Comparison of ENCODE assay signal across 32 mouse cellular contexts in the genomic region with DNA sequence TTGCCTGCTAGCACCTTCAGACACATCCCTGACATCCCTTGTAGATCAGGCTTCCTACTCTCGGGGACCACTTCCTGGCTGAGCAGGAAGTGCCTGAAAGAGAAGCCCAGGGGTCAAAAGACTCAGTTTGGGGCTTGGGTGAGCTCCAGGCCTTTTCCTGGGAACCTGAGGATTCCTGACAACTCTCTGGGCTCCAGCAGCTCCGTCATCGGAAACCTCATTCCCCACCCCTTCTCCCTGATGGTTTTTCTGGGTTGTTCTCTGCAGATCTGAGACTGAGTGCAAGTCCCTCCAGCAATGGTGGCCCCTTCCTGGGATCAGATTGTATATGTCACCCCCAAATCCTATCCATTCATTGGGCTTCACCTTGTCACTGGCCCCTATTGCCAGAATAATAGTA.
"Had no signal": no experiment of that assay in that cellular context is flagged by ENCODE, and none has a peak within 500 bp of the region (broad histone marks: within the 10 kb centered on the region; RNA-seq: fewer than 3 reads in every experiment).

No protein-coding gene starts in this region.

- H3K27me3 ChIP-seq: limb, embryonic 12.5 days; limb, embryonic 13.5 days; limb, embryonic 15.5 days; liver, embryonic 12.5 days; liver, embryonic 13.5 days; liver, embryonic 15.5 days; lung, embryonic 15.5 days; megakaryocyte, embryonic 14.5 days; midbrain, embryonic 12.5 days; midbrain, embryonic 13.5 days; midbrain, embryonic 15.5 days; neural tube, embryonic 12.5 days had no signal

- H3K4me2 ChIP-seq: limb, embryonic 12.5 days; limb, embryonic 13.5 days; limb, embryonic 15.5 days; liver, embryonic 11.5 days; liver, embryonic 12.5 days; liver, embryonic 13.5 days; liver, embryonic 15.5 days; lung, embryonic 14.5 days; lung, embryonic 15.5 days; midbrain, embryonic 11.5 days; midbrain, embryonic 12.5 days; midbrain, embryonic 13.5 days; midbrain, embryonic 15.5 days; neural tube, embryonic 12.5 days had no signal

- H3K9me3 ChIP-seq: limb, embryonic 10.5 days; limb, embryonic 12.5 days; limb, embryonic 13.5 days; limb, embryonic 15.5 days; liver, embryonic 12.5 days; liver, embryonic 13.5 days; liver, embryonic 15.5 days; lung, embryonic 15.5 days; midbrain, embryonic 10.5 days; midbrain, embryonic 12.5 days; midbrain, embryonic 13.5 days; midbrain, embryonic 15.5 days; neural tube, embryonic 12.5 days had no signal

- H3K27ac ChIP-seq: limb, embryonic 10.5 days; limb, embryonic 12.5 days; limb, embryonic 13.5 days; limb, embryonic 15.5 days; liver, embryonic 12.5 days; liver, embryonic 13.5 days; liver, embryonic 14.5 days; liver, embryonic 15.5 days; lung, embryonic 15.5 days; macrophage; midbrain, embryonic 10.5 days; midbrain, embryonic 12.5 days; midbrain, embryonic 13.5 days; midbrain, embryonic 15.5 days; neural tube, embryonic 12.5 days had no signal

- H3K36me3 ChIP-seq: limb, embryonic 10.5 days; limb, embryonic 12.5 days; limb, embryonic 13.5 days; limb, embryonic 15.5 days; liver, embryonic 12.5 days; liver, embryonic 13.5 days; liver, embryonic 15.5 days; lung, embryonic 15.5 days; midbrain, embryonic 10.5 days; midbrain, embryonic 12.5 days; midbrain, embryonic 13.5 days; midbrain, embryonic 15.5 days; neural tube, embryonic 12.5 days had no signal

- H3K9ac ChIP-seq: limb, embryonic 12.5 days; limb, embryonic 13.5 days; limb, embryonic 15.5 days; liver, embryonic 12.5 days; liver, embryonic 13.5 days; liver, embryonic 14.5 days; liver, embryonic 15.5 days; liver, postnatal 0 days; lung, embryonic 14.5 days; lung, embryonic 15.5 days; midbrain, embryonic 12.5 days; midbrain, embryonic 13.5 days; midbrain, embryonic 15.5 days; neural tube, embryonic 12.5 days had no signal

- H3K4me3 ChIP-seq: limb, embryonic 10.5 days; limb, embryonic 12.5 days; limb, embryonic 13.5 days; limb, embryonic 15.5 days; liver, embryonic 12.5 days; liver, embryonic 13.5 days; liver, embryonic 15.5 days; lung, embryonic 15.5 days; megakaryocyte, embryonic 14.5 days; midbrain, embryonic 10.5 days; midbrain, embryonic 12.5 days; midbrain, embryonic 13.5 days; midbrain, embryonic 15.5 days; myocyte; neural tube, embryonic 12.5 days had no signal

- H3K4me1 ChIP-seq: limb, embryonic 10.5 days; limb, embryonic 12.5 days; limb, embryonic 13.5 days; limb, embryonic 15.5 days; liver, embryonic 12.5 days; liver, embryonic 13.5 days; liver, embryonic 15.5 days; lung, embryonic 15.5 days; megakaryocyte, embryonic 14.5 days; midbrain, embryonic 15.5 days; neural tube, embryonic 12.5 days had no signal

- ATAC-seq: liver, embryonic 12.5 days; liver, postnatal 0 days; lung, postnatal 0 days; midbrain, embryonic 13.5 days; midbrain, embryonic 15.5 days; midbrain, embryonic 16.5 days had no signal

- DNase-seq: left cerebral cortex, postnatal 4 days; liver; liver, embryonic 13.5 days; liver, postnatal 0 days; lung, adult 18-20 months; lung, adult 2 months; lung, embryonic 14.5 days; lung, postnatal 10 days; lung, postnatal 14 days; lung, postnatal 36 days; lung, postnatal 4 days; midbrain, embryonic 14.5 days had no signal
